Mouse (Mus musculus) megakaryocyte progenitor cell, adult 5-6 weeks (primary cell): Measurements from ENCODE around the gene Rnf103. TPM values are rescaled to one million over a fixed set of nuclear protein-coding genes. Genes with fewer than 3 reads are reported as not detected.

Experiments
- ATAC-seq: replicated peaks from 2 replicates; pipeline ENCODE4 v1.8.0; 2016; ENCODE audit warnings: mild to moderate bottlenecking, moderate TSS enrichment, inconsistent platforms; ENCODE audit not compliant: poor library complexity
- total RNA-seq, 2 experiments: library from RNA; stranded (forward) in 1 of 2; stranded (reverse) in 1 of 2; fragments of 157-497, 149-512 nt in 1 of 2; fragments of 200-1000 nt in 1 of 2; gene quantifications; 2 replicates each; pipeline versions ENCODE4 v1.2.3 to v1.2.4; 2015 to 2017

Gene Rnf103
- total RNA-seq, 2 experiments from 2014 or later: 11.7 to 12.4 TPM

DNA sequence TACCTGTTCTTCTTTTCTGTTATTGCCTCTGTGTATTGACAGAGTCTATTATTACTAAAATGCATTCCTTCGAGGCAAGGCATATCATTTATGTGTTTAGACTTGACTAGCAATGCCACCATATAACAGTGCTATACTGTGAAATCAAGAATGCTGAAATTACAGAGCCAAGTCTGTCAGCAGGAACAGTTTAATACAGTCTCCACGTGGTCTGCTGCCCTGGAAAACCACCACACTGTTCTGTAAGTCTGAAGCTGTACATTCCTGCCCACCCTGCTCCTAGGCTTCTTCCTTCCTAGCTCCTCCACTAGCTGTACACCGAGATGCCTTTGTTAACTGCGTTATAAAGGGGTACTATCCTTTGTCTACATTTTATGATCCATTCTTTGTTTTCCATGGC, 1.6 kb upstream of the Rnf103 start:
- ATAC-seq: no peak

DNA sequence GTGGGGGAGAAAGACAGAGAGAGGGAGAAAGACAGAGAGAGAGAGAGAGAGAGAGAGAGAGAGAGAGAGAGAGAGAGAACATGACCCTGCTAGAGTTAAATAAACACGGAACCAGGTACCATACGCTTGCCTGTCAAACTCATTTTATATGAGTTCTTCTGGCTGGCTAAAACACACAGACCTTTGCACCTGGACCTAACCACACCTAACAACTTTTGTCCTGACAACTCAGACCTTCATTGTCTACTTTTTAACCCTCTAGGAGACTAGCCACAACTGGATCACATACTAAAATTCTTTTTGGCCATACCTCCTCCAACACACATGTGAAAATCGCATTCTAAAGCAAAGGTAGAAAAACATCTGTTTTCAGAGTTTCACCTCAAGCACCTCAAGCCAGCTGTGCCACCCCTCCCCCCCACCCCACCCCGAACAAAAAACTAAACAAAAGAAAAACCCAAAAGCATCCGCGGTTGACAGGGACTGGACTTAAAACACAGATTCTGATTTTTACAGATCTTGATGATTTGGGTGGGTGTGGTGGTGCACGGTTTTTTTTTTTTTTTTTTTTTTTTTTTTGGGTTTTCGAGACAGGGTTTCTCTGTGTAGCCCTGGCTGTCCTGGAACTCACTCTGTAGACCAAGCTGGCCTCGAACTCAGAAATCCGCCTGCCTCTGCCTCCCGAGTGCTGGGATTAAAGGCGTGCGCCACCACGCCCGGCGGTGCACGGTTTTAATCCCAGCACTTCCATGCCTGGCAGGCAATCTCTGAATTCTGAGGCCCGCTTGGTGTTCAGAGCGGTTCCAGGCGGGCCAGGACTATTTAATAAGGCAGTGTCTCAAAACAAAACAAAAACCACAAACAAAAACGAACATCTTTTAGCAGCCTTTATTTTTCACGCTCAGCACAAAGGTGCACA, 679 bp upstream of the Rnf103 start:
- no peak for ATAC-seq

- ATAC-seq: peak; percentile 32
Measured at GRCm38 (mm10) chr6:71494341-71495020, 787 bp downstream of the Rnf103 start.

DNA sequence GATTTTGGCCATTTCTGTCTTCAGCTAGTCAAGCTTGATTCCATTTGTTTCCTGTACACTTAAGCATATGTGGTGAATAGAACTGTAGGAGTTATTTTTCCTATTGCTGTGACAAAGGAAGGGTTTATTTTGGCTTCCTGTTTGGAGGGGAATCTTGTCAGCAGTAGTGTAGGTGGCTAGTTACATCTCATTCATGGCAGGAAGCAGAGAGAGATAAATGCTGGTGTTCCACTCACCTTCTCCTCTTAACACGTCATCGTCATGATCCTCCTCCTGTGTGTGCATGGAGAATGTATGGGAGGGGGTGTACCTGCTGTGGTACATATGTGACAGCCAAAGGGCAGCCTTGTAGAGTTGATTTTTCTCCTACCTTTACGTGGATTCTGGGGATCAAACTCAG, 6.9 kb downstream of the Rnf103 start:
- ATAC-seq: no peak

- ATAC-seq: no peak
Measured at GRCm38 (mm10) chr6:71503001-71503400, 9.3 kb downstream of the Rnf103 start.

DNA sequence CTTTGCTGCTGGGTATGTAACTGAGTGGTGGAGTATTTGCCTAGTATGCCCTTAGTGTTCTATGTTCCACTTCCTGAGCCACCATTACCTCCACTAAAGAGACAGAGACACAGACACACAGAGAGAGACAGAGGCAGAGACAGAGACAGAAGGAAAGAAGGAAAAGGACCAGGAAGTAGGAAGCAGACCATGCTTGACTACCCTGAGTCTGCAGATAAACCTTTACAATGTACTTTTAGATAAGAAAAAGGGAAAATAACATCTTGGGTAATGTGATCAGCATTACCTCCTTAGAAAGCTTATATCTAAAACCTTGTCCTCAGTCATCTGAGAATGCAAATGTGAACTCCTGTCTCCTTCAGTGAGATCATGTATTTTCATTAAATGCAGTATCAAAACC, 10.0 kb downstream of the Rnf103 start:
- no peak for ATAC-seq

GRCm38 (mm10) chr6:71504091-71504490, 10.4 kb downstream of the Rnf103 start:
- ATAC-seq: no peak

DNA sequence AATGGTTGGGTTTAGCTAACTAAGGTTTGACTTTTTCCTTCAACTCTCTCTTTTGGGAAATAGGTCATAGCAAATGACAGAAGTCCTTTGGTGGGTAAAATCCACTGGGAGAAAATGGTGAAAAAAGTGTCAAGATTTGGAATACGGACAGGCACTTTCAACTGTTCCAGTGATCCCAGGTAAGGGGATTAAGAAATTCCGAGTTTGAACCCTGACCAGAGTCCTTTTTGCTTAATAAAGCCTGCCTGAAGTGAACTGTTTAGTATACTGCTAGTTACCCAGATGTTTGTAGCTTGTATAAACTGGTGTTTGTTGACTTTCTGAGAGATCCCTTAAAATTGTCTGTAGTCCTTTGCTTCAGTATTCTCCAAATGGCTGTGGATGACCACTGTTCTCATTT, 12.0 kb downstream of the Rnf103 start:
- no peak for ATAC-seq

DNA sequence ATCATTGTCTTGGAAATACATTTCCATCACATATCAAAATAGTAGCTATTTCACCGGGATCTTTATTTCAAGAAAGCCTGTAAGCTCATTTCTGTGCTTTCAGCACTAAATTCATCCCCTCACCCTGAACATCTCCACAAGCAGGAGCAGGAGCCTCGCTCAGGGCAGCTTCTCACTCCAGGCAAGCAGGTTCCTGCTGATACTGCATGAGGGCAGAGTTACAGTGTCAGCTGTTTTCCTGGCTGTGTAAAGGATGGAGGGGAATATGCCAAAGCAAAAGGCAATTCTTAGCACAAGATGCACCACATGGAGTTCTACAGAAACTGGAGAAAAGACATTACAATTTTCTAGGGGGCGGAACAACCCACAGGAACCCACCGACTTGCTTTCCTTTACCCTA, 25.8 kb downstream of the Rnf103 start:
- no peak for ATAC-seq

GRCm38 (mm10) chr6:71525556-71525955, 31.9 kb downstream of the Rnf103 start:
- no peak for ATAC-seq

DNA sequence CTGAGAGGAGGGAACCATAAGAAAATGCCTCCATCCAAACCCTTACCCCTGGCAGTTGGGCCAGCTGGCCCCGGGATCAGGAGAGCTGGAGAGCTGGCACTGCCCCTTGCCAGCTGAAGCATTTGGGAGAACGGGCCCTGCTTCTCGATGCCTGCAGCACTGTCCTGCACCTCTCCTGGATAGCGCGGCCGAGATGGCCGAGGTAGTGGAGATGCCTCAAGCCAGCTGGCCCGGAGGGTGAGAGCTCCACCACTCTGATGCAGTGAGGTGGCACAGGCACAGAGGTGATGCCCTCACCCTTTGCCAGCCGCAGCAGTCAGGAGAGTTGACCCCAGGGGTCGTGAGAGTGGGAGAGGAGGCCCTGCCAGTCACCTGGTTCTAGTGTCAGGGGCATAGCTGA, 33.4 kb downstream of the Rnf103 start:
- ATAC-seq: no peak

DNA sequence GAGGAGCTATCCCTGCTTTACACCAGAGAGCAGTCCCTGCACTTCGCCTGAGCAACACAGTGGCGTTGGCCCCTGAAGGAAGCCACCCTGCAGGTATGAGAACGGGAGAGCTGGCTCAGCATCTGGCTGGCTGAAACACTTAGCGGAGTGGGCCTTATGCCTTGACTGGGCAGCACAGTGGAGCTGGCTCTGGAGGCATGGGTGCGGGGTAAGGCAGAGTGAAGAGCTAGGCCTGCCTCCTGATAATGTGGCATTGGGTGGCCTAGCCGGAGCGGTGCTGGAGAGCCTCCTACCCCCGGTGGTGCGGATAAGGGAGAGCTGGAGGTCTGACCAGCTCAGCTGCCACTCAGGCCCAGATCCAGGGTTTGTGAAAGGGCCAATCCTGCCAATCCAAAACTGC, 34.1 kb downstream of the Rnf103 start:
- no peak for ATAC-seq

- no peak for ATAC-seq
Measured at GRCm38 (mm10) chr6:71530176-71530575, 36.5 kb downstream of the Rnf103 start.

GRCm38 (mm10) chr6:71537286-71537685, 43.6 kb downstream of the Rnf103 start:
- ATAC-seq: no peak

GRCm38 (mm10) chr6:71543686-71544499, 50.2 kb downstream of the Rnf103 start, which contains the start of gene Chmp3:
Gene Chmp3, plus strand, starts transcription at chr6:71543797.
- peak; percentile 93 for ATAC-seq

- ATAC-seq: peak; percentile 42
Measured at GRCm38 (mm10) chr6:71555507-71555951, 61.8 kb downstream of the Rnf103 start.

DNA sequence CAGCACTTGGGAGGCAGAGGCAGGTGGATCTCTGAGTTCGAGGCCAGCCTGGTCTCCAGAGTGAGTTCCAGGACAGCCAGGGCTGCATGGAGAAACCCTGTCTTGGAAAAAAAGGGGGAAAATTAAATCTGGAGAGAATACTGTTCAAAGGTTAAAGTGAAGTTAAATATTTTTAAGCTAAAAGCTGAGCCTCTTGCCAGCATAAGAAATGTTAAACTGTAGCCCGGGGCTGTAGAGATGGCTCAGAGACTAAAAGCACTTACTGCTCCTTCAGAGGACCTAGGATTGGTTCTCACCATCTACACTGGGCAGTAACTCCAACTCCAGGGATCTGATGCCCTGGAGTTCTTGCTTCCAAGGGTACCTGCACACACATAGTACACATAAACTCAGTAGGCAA, 63.1 kb downstream of the Rnf103 start:
- no peak for ATAC-seq
